18 mouse cellular contexts compared by ENCODE assay signal in genomic region chr10:80784871-80785270, GRCm38 (mm10). TPM values are rescaled to one million over a fixed set of nuclear protein-coding genes. Genes with fewer than 3 reads are reported as not detected.
"Had no signal": no experiment of that assay in that cellular context is flagged by ENCODE, and none has a peak within 500 bp of the region (broad histone marks: within the 10 kb centered on the region; RNA-seq: fewer than 3 reads in every experiment).

No protein-coding gene starts in this region.

- H3K27me3 ChIP-seq: limb, embryonic 12.5 days; liver, embryonic 13.5 days; lung, embryonic 15.5 days; megakaryocyte, embryonic 14.5 days; midbrain, embryonic 15.5 days; neural tube, embryonic 13.5 days had no signal

- H3K4me2 ChIP-seq: limb, embryonic 12.5 days; liver, embryonic 13.5 days; lung, embryonic 15.5 days; midbrain, embryonic 11.5 days; midbrain, embryonic 15.5 days; neural tube, embryonic 13.5 days had no signal

- H3K4me1 ChIP-seq: limb, embryonic 12.5 days; liver, embryonic 13.5 days; lung, embryonic 15.5 days; midbrain, embryonic 15.5 days; neural tube, embryonic 13.5 days had no signal

- ATAC-seq: liver, postnatal 0 days; midbrain, embryonic 15.5 days had no signal

- H3K4me3 ChIP-seq: limb, embryonic 12.5 days; liver, embryonic 13.5 days; lung, embryonic 15.5 days; megakaryocyte, embryonic 14.5 days; midbrain, embryonic 15.5 days; neural tube, embryonic 13.5 days had no signal

- H3K9ac ChIP-seq: limb, embryonic 12.5 days; liver, embryonic 13.5 days; liver, postnatal 0 days; lung, embryonic 15.5 days; midbrain, embryonic 15.5 days; neural tube, embryonic 13.5 days had no signal

- DNase-seq: kidney, postnatal 10 days; kidney, postnatal 4 days; liver; liver, embryonic 13.5 days; liver, postnatal 0 days; lung, postnatal 14 days; thymus, adult 2 months; thymus, postnatal 25 days had no signal

- H3K27ac ChIP-seq: limb, embryonic 12.5 days; liver, embryonic 13.5 days; lung, embryonic 15.5 days; macrophage; midbrain, embryonic 15.5 days; neural tube, embryonic 13.5 days; stomach, postnatal 0 days had no signal

- H3K9me3 ChIP-seq: limb, embryonic 12.5 days; liver, embryonic 13.5 days; lung, embryonic 15.5 days; megakaryocyte, embryonic 14.5 days; midbrain, embryonic 15.5 days; neural tube, embryonic 13.5 days had no signal

RNA-seq across cellular contexts. Expression of gene Amh, which starts 20.2 kb away (rescaled TPM):
- total RNA-seq: monocyte, adult 5-6 weeks had no signal
- polyA plus RNA-seq: kidney, embryonic 14.5 days; limb, embryonic 12.5 days; liver, embryonic 13.5 days; macrophage; midbrain, embryonic 11.5 days had no signal

RNA-seq across cellular contexts. Expression of gene Jsrp1, which starts 28.4 kb away (rescaled TPM):
- total RNA-seq: monocyte, adult 5-6 weeks had no signal
- polyA plus RNA-seq: liver, postnatal 0 days; macrophage; thymus, adult 2 months had no signal
